Mouse (Mus musculus): Measurements from ENCODE around the gene Urb2.

- TF ChIP-seq CTCF (IDR thresholded peaks at IDR 0.05; ENCODE audit: insufficient read depth, low read length) (no peak), POLR2A (IDR thresholded peaks at IDR 0.05; ENCODE audit: borderline replicate concordance, extremely low read depth, low read depth, low read length) (no peak)
Measured at GRCm38 (mm10) chr8:124027831-124028230, 6.5 kb downstream of the Urb2 start.
